Mouse (Mus musculus): Measurements from ENCODE around the gene Ms4a18.

GRCm38 (mm10) chr19:10988563-10988962 is 29.3 kb downstream of the Ms4a18 start:
- TF ChIP-seq CTCF (IDR thresholded peaks at IDR 0.05; ENCODE audit: low read depth) = no peak
- TF ChIP-seq EP300 (optimal IDR thresholded peaks at IDR 0.05) = no peak

All from stomach, postnatal 0 days (tissue).